Mouse (Mus musculus) stomach, embryonic 16.5 days (tissue): ENCODE results near the gene Cpt1c. TPM values are rescaled to one million over a fixed set of nuclear protein-coding genes. Genes with fewer than 3 reads are reported as not detected.

Experiments used
- ATAC-seq: fragments of 200-750 bp; cut with Nextera tagmentation; 2 replicates; pipeline ENCODE4 v1.8.0; 2017; ENCODE audit warnings: moderate number of reproducible peaks, moderate TSS enrichment; ENCODE audit not compliant: insufficient read depth, low FRiP score
- H3K27ac ChIP-seq: fragments of 300-500 bp; sonication (generic); 2 replicates; pipeline ENCODE4 v1.5.1; 2014; ENCODE audit warnings: low read length
- H3K27me3 ChIP-seq: fragments of 300-500 bp; sonication (generic); 2 replicates; pipeline ENCODE4 v1.6.1; 2014; ENCODE audit warnings: low read length, control low read depth, mixed read lengths; ENCODE audit not compliant: control insufficient read depth, insufficient read depth
- H3K36me3 ChIP-seq: fragments of 300-500 bp; sonication (generic); 2 replicates; pipeline ENCODE4 v1.6.1; 2014; ENCODE audit warnings: low read length; ENCODE audit not compliant: control insufficient read depth, insufficient read depth
- H3K4me1 ChIP-seq: fragments of 300-500 bp; sonication (generic); 2 replicates; pipeline ENCODE4 v1.6.1; 2014; ENCODE audit warnings: low read length, control low read depth, mixed read lengths; ENCODE audit not compliant: control insufficient read depth, insufficient read depth
- H3K4me2 ChIP-seq: fragments of 300-500 bp; sonication (generic); 2 replicates; pipeline ENCODE4 v1.6.1; 2014; ENCODE audit warnings: low read depth, low read length, mixed read lengths
- H3K4me3 ChIP-seq: fragments of 300-500 bp; sonication (generic); replicated peaks from 2 replicates; pipeline ENCODE4 v1.5.1; 2014; ENCODE audit warnings: mild to moderate bottlenecking, low read length
- H3K9ac ChIP-seq: fragments of 300-500 bp; sonication (generic); 2 replicates; pipeline ENCODE4 v1.6.1; 2014; ENCODE audit warnings: low read length
- H3K9me3 ChIP-seq: fragments of 300-500 bp; sonication (generic); replicated peaks from 2 replicates; pipeline ENCODE4 v1.6.1; 2016; ENCODE audit warnings: low read length, control low read depth; ENCODE audit not compliant: control insufficient read depth
- WGBS: fragments of 180-500 bp; shearing (Covaris S2); extraction: QIAGEN DNeasy Blood & Tissue Kit; methylation state at CpG from one replicate; pipeline ENCODE4 v1.1.7; 2014; 5-methylcytosine and 5-hydroxymethylcytosine counted together
- polyA plus RNA-seq: library from polyadenylated mRNA; unstranded; fragments of >200 nt; fragmentation: Nextera tagmentation; extraction: Ambion mirVana; gene quantifications from 2 replicates; pipeline ENCODE4 v1.2.1, GENCODE M21; 2015

Cpt1c gene
- polyA plus RNA-seq, 1 experiment from 2014 or later: 23.4 TPM

GRCm38 (mm10) chr7:45004546-45004945, 29.9 kb upstream of the Cpt1c start:
- H3K27me3 ChIP-seq: no peaks in the 10 kb centered on the region
- H3K9ac ChIP-seq: no peak overlapping the region
- no peaks in the 10 kb centered on the region for H3K9me3 ChIP-seq
- no peak overlapping the region for H3K27ac ChIP-seq
- peaks cover 62% of the 10 kb centered on the region for H3K36me3 ChIP-seq
- no peak overlapping the region for H3K4me2 ChIP-seq
- H3K4me1 ChIP-seq: peaks cover 11% of the 10 kb centered on the region
- no peak overlapping the region for H3K4me3 ChIP-seq
- no peak for ATAC-seq
- whole genome bisulfite sequencing: 60% methylated on average over 3 of the region's 3 CpGs

- Histone ChIP-seq H3K4me1 (peaks cover 22% of the 10 kb centered on the region), H3K9ac (no peak overlapping the region)
- 72% methylated on average over 7 of the region's 7 CpGs for WGBS
Observed at GRCm38 (mm10) chr7:45002440-45002839, 27.8 kb upstream of the Cpt1c start.

GRCm38 (mm10) chr7:45000539-45001114, 26.0 kb upstream of the Cpt1c start:
- Histone ChIP-seq H3K9me3 (no peaks in the 10 kb centered on the region), H3K4me2 (no peak overlapping the region), H3K4me3 (no peak overlapping the region), H3K9ac (no peak overlapping the region), H3K27me3 (no peaks in the 10 kb centered on the region), H3K27ac (no peak overlapping the region), H3K36me3 (peaks cover 44% of the 10 kb centered on the region), H3K4me1 (peaks cover 32% of the 10 kb centered on the region)
- ATAC-seq: no peak
- WGBS: 78% methylated on average over 21 of the region's 21 CpGs

More at GRCm38 (mm10) chr7:45002440-45002839, 27.8 kb upstream of the Cpt1c start:
- Histone ChIP-seq H3K36me3 (peaks cover 51% of the 10 kb centered on the region), H3K4me3 (no peak overlapping the region), H3K9me3 (no peaks in the 10 kb centered on the region), H3K27me3 (no peaks in the 10 kb centered on the region), H3K4me2 (no peak overlapping the region), H3K27ac (no peak overlapping the region)
- no peak for ATAC-seq

- H3K36me3 ChIP-seq: peaks cover 45% of the 10 kb centered on the region
- H3K4me2 ChIP-seq: 0 out of 2 replicates have a peak overlapping the region, but pooled peaks have one; percentile 94
- H3K9ac ChIP-seq: no peak overlapping the region
- H3K4me3 ChIP-seq: no peak overlapping the region
- 72% methylated on average over 11 of the region's 11 CpGs for WGBS
- no peak overlapping the region for H3K27ac ChIP-seq
- no peak for ATAC-seq
- H3K27me3 ChIP-seq: no peaks in the 10 kb centered on the region
- no peaks in the 10 kb centered on the region for H3K9me3 ChIP-seq
- H3K4me1 ChIP-seq: peaks cover 32% of the 10 kb centered on the region
Observed at GRCm38 (mm10) chr7:44999753-45000152, 25.1 kb upstream of the Cpt1c start.

- no peaks in the 10 kb centered on the region for H3K9me3 ChIP-seq
- peaks cover 32% of the 10 kb centered on the region for H3K4me1 ChIP-seq
- H3K27ac ChIP-seq: peak within 1 kb of the TSS; percentile 92
- WGBS: under 1% methylated on average over 18 of the region's 18 CpGs
- H3K27me3 ChIP-seq: no peaks in the 10 kb centered on the region
- ATAC-seq: no peak
- H3K9ac ChIP-seq: peak within 1 kb of the TSS; percentile 89
- peaks cover 43% of the 10 kb centered on the region for H3K36me3 ChIP-seq
- peak within 1 kb of the TSS; percentile 82 for H3K4me3 ChIP-seq
- H3K4me2 ChIP-seq: peak within 1 kb of the TSS; percentile 94
Observed at GRCm38 (mm10) chr7:44998501-44998955, 23.9 kb upstream of the Cpt1c start, which contains the start of gene Bcl2l12. Gene Bcl2l12 (minus strand): TSS chr7:44998712.

- no peak for ATAC-seq
- Histone ChIP-seq H3K9me3 (no peaks in the 10 kb centered on the region), H3K27me3 (no peaks in the 10 kb centered on the region), H3K27ac (peak overlapping the region; percentile 92), H3K4me2 (peak overlapping the region; percentile 94), H3K4me3 (peak overlapping the region; percentile 82), H3K4me1 (peaks cover 32% of the 10 kb centered on the region), H3K9ac (peak overlapping the region; percentile 89), H3K36me3 (peaks cover 38% of the 10 kb centered on the region)
- WGBS: 2% methylated on average over 15 of the region's 15 CpGs
Observed at GRCm38 (mm10) chr7:44997940-44998428, 23.3 kb upstream of the Cpt1c start.

GRCm38 (mm10) chr7:44997231-44997939, 22.7 kb upstream of the Cpt1c start, which contains the start of gene Irf3:
Gene Irf3 (plus strand): TSS chr7:44997648.
- Histone ChIP-seq H3K36me3 (peaks cover 32% of the 10 kb centered on the region), H3K4me3 (peak within 1 kb of the TSS; percentile 82), H3K4me1 (peaks cover 32% of the 10 kb centered on the region), H3K9me3 (no peaks in the 10 kb centered on the region), H3K9ac (peak within 1 kb of the TSS; percentile 89), H3K4me2 (peak within 1 kb of the TSS; percentile 94), H3K27me3 (no peaks in the 10 kb centered on the region), H3K27ac (peak within 1 kb of the TSS; percentile 92)
- WGBS: under 1% methylated on average over 43 of the region's 43 CpGs
- peak; percentile 93 for ATAC-seq

GRCm38 (mm10) chr7:44996672-44997071, 22.0 kb upstream of the Cpt1c start:
- 8% methylated on average over 10 of the region's 10 CpGs for WGBS
- Histone ChIP-seq H3K36me3 (peaks cover 31% of the 10 kb centered on the region), H3K9ac (peak overlapping the region; percentile 89), H3K4me3 (peak overlapping the region; percentile 82), H3K27me3 (no peaks in the 10 kb centered on the region), H3K4me1 (peaks cover 32% of the 10 kb centered on the region), H3K4me2 (peak overlapping the region; percentile 94), H3K27ac (peak overlapping the region; percentile 91), H3K9me3 (no peaks in the 10 kb centered on the region)
- no peak for ATAC-seq
